Mouse (Mus musculus) midbrain, embryonic 10.5 days (tissue): Measurements from ENCODE around the gene Taar4. TPM values are rescaled to one million over a fixed set of nuclear protein-coding genes. Genes with fewer than 3 reads are reported as not detected.

Experiments
- DNase-seq: peaks from one replicate; pipeline ENCODE4 v3.0.0-alpha.2; 2017; ENCODE audit warnings: low spot score
- H3K27ac ChIP-seq: fragments of 300-500 bp; sonication (generic); replicated peaks from 2 replicates; pipeline ENCODE4 v1.5.1; 2016; ENCODE audit warnings: mild to moderate bottlenecking
- H3K27me3 ChIP-seq: fragments of 300-500 bp; sonication (generic); 2 replicates; pipeline ENCODE4 v1.6.1; 2016; ENCODE audit warnings: low read depth, mild to moderate bottlenecking; ENCODE audit not compliant: poor library complexity, severe bottlenecking
- H3K36me3 ChIP-seq: fragments of 300-500 bp; sonication (generic); 2 replicates; pipeline ENCODE4 v1.6.1; 2016; ENCODE audit warnings: mild to moderate bottlenecking, moderate library complexity
- H3K4me1 ChIP-seq: fragments of 300-500 bp; sonication (generic); 2 replicates; pipeline ENCODE4 v1.6.1; 2016
- H3K4me3 ChIP-seq: fragments of 300-500 bp; sonication (generic); 2 replicates; pipeline ENCODE4 v1.5.1; 2016; ENCODE audit warnings: mild to moderate bottlenecking, moderate library complexity
- H3K9me3 ChIP-seq: fragments of 300-500 bp; sonication (generic); replicated peaks from 2 replicates; pipeline ENCODE4 v1.6.1; 2016; ENCODE audit warnings: mild to moderate bottlenecking
- WGBS: fragments of 180-500 bp; shearing (Covaris S2); methylation state at CpG from one replicate; pipeline ENCODE4 v1.1.7; 2016; 5-methylcytosine and 5-hydroxymethylcytosine counted together
- polyA plus RNA-seq: library from polyadenylated mRNA; unstranded; fragments of >200 nt; fragmentation: Nextera tagmentation; extraction: Ambion mirVana; gene quantifications from 2 replicates; pipeline ENCODE4 v1.2.1, GENCODE M21; 2016

Gene Taar4
- polyA plus RNA-seq, 1 experiment from 2014 or later, result not detected

DNA sequence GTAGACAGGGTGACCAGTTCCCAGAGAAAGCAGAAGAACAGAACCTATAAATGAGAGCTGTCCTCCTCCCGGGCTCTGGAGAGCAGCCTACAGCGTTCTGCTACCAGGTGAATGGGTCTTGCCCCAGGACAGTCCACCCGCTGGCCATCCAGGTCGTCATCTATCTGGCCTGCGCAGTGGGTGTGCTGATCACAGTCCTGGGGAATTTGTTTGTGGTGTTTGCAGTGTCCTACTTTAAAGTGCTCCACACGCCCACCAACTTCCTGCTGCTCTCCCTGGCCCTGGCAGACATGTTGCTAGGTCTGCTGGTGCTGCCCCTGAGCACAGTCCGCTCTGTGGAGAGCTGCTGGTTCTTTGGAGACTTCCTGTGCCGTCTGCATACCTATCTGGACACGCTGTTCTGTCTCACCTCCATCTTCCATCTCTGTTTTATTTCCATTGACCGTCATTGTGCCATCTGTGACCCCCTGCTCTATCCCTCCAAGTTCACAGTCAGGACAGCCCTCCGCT, 10.4 kb downstream of the Taar4 start, which contains the start of gene Taar5:
Gene Taar5 (plus strand): TSS at position 51 of the 510 bp plus-strand sequence.
- no peak within 1 kb of the TSS for H3K27ac ChIP-seq
- no peak for DNase-seq
- no peaks in the 10 kb centered on the region for H3K4me1 ChIP-seq
- no peaks in the 10 kb centered on the region for H3K27me3 ChIP-seq
- no peaks in the 10 kb centered on the region for H3K9me3 ChIP-seq
- 91% methylated on average over 11 of the region's 11 CpGs for WGBS
- no peaks in the 10 kb centered on the region for H3K36me3 ChIP-seq
- H3K4me3 ChIP-seq, result no peak within 1 kb of the TSS

DNA sequence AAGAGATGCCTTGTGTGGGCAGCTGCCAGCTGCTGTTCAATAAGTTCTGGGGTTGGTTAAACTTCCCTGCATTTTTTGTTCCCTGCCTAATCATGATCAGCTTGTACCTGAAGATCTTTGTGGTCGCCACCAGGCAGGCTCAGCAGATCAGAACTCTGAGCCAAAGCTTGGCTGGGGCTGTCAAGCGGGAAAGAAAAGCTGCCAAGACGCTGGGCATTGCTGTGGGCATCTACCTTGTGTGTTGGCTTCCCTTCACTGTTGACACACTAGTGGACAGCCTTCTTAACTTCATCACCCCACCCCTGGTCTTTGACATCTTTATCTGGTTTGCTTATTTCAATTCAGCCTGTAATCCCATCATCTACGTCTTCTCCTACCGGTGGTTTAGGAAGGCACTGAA, 11.0 kb downstream of the Taar4 start:
- DNase-seq, result no peak
- 84% methylated on average over 5 of the region's 5 CpGs for WGBS
- Histone ChIP-seq H3K4me3 (no peak overlapping the region), H3K4me1 (no peaks in the 10 kb centered on the region), H3K27me3 (no peaks in the 10 kb centered on the region), H3K9me3 (no peaks in the 10 kb centered on the region), H3K27ac (no peak overlapping the region), H3K36me3 (no peaks in the 10 kb centered on the region)

DNA sequence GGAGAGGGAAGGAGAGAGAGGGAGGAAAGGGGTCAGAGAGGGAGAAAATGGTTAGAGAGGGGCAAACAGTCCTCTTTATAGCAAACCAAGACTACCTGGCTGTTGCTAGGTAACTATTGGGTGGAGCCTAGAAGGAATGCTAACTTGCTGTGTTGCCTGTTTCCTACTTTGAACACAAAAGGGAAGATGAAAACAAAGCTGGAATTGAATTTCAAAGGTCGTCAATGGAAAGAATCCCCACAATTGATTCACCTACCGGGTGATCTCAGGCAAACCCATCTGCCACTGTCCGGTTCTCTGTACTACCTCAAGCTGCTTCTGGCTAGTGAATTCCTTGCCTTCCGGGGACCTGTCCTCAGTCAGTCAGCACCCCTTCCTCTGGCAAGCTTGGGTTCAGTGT, 17.7 kb downstream of the Taar4 start:
- Histone ChIP-seq H3K27me3 (no peaks in the 10 kb centered on the region), H3K27ac (no peak overlapping the region)
- WGBS, result 48% methylated on average over 4 of the region's 4 CpGs

DNA sequence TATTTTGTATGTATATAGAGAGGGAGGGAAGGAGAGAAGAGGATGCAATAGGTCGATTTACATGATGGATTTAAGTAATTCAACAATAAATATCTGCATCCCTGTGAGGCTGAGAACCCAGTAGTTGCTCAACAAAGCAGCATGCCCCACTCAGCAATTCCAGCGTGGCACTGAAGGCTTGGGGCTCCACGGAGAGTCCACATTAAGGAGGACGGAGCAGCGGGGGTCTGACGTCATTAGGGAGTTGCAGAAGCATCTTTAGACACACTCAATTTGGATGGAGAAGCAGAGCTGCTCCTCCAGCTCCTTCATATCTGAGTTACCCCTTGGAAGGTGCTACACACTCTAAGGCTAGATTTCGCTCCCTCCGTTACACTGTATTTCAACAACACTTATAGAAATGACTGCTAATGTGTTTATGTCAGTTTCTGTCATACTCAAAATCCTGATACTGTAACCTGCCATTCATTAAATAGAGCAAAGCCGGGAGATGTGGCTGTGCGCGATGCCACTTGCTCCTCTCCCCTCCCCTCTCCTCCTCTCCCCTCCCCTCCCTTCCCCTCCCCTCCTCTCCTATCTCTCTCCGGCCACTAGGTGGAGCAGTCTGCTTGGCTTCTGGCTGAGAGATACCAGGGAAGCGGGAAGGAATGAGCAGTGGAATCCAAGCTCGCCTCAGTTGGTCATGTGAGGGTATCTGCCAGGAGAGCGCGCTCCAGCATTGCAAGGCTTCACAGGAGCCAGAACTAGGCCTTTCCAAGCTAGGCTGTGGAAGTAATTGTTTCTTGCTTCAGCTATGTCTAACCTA, 18.8 kb downstream of the Taar4 start:
- Histone ChIP-seq H3K36me3 (no peaks in the 10 kb centered on the region), H3K27ac (no peak overlapping the region), H3K4me1 (peaks cover 3% of the 10 kb centered on the region; the same call in 1 of the 2 replicates), H3K4me3 (no peak overlapping the region), H3K27me3 (no peaks in the 10 kb centered on the region), H3K9me3 (no peaks in the 10 kb centered on the region)
- peak; percentile 77 for DNase-seq
- WGBS, result 45% methylated on average over 16 of the region's 16 CpGs

More for the DNA sequence above, 17.7 kb downstream of the Taar4 start:
- Histone ChIP-seq H3K4me1 (no peaks in the 10 kb centered on the region), H3K9me3 (no peaks in the 10 kb centered on the region), H3K4me3 (no peak overlapping the region), H3K36me3 (no peaks in the 10 kb centered on the region)
- DNase-seq, result no peak

DNA sequence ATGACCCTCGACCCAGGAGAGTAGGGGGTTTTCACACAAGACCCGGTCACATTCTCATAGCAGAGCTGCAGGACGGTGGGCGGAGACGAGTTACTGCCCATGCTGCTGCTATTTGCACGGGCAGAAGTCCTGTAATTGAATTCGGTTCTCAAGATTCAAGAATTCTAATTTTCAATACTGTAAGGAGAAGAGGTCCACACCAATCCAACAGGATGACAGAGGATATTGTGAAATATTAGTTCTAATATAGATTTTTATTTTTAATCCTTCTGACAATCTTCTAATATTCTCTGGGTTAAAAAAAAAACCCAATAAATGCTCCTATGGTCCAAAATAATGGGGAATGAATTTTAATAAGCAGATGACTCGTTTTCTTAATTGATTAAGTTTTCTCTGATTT, 25.3 kb downstream of the Taar4 start, which contains the start of gene Taar6:
Gene Taar6 (minus strand): TSS at position 101 of the 400 bp plus-strand sequence.
- 78% methylated on average over 8 of the region's 8 CpGs for WGBS

DNA sequence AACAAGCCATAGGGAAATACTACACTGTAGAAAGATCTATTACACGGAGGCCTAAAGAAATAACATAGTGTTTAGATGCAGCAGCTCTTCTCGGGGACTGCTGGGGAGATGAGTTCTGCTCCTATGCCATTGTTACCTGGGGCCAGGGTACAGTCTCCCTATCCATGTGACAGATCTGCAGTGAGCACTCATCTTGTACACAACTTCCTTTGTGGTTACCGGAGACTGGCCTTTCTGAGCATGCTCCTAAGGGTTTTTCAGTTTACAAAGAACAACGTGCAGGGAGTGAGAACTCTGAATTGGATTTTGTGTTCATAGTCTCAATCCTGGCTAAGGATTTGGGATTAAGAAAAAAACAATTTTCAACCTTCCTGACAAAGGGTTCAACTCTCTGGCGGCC, 26.1 kb downstream of the Taar4 start:
- Histone ChIP-seq H3K4me1 (peaks cover 6% of the 10 kb centered on the region; the same call in 1 of the 2 replicates), H3K27ac (no peak overlapping the region), H3K4me3 (no peak overlapping the region), H3K27me3 (no peaks in the 10 kb centered on the region), H3K36me3 (no peaks in the 10 kb centered on the region), H3K9me3 (0 out of 2 replicates have a peak, but pooled peaks cover 3% of the 10 kb centered on the region)
- 89% methylated on average over 5 of the region's 5 CpGs for WGBS
- DNase-seq, result no peak

More for the DNA sequence above, 25.3 kb downstream of the Taar4 start, which contains the start of gene Taar6:
- H3K4me1 ChIP-seq, result peaks cover 6% of the 10 kb centered on the region; the same call in 1 of the 2 replicates
- H3K9me3 ChIP-seq, result 0 out of 2 replicates have a peak, but pooled peaks cover 3% of the 10 kb centered on the region
- H3K27me3 ChIP-seq, result no peaks in the 10 kb centered on the region
- H3K4me3 ChIP-seq, result no peak within 1 kb of the TSS
- no peak within 1 kb of the TSS for H3K27ac ChIP-seq
- DNase-seq, result no peak
- H3K36me3 ChIP-seq, result no peaks in the 10 kb centered on the region

DNA sequence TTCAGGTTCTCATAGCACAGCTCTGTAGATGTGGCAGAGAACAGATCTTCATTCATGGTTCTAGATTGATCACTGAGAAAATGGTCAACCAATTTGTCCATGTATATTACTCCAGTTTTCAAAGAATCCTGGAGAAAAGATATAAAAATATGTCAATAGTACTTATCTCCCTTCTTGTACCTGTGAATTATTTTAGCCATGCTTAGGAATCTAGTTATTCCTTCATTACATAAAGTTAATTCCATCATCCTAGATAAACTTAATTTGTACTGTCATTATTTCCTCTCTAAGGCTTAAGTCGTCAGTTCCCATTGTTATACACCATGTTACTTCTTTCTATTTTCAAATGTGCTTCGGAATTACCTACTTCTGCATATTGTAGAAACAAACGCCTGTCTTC, 33.1 kb downstream of the Taar4 start, which contains the start of gene Taar7a:
Gene Taar7a (minus strand): TSS at position 101 of the 400 bp plus-strand sequence.
- WGBS, result 86% methylated on average over 3 of the region's 3 CpGs
- no peaks in the 10 kb centered on the region for H3K27me3 ChIP-seq

DNA sequence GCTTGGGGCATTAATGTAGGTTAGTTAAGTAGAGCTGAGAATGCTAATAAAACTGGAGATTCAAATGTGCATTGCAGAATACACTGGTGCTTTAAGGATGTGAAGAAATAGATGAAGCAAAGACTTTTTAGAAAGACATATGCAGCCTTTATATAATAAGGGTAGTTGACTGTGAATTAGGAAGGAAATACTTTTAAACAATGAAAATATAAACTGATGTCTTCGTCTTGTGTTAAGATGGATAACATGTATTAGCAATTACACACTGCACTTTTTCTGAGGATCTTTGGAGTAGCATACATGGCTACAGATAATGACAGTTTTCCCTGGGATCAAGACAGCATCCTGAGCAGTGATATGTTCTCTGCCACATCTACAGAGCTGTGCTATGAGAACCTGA, 39.3 kb downstream of the Taar4 start, which contains the start of gene Taar7b:
Gene Taar7b (plus strand): TSS at position 301 of the 400 bp plus-strand sequence.
- Histone ChIP-seq H3K36me3 (no peaks in the 10 kb centered on the region), H3K27ac (no peak within 1 kb of the TSS), H3K27me3 (no peaks in the 10 kb centered on the region), H3K4me3 (no peak within 1 kb of the TSS), H3K4me1 (no peaks in the 10 kb centered on the region), H3K9me3 (no peaks in the 10 kb centered on the region)
- DNase-seq, result no peak
- 87% methylated on average over 1 of the region's 1 CpGs for WGBS

More for the DNA sequence above, 33.1 kb downstream of the Taar4 start, which contains the start of gene Taar7a:
- no peak for DNase-seq
- Histone ChIP-seq H3K4me3 (no peak within 1 kb of the TSS), H3K9me3 (0 out of 2 replicates have a peak, but pooled peaks cover 2% of the 10 kb centered on the region), H3K4me1 (no peaks in the 10 kb centered on the region), H3K27ac (no peak within 1 kb of the TSS), H3K36me3 (no peaks in the 10 kb centered on the region)

DNA sequence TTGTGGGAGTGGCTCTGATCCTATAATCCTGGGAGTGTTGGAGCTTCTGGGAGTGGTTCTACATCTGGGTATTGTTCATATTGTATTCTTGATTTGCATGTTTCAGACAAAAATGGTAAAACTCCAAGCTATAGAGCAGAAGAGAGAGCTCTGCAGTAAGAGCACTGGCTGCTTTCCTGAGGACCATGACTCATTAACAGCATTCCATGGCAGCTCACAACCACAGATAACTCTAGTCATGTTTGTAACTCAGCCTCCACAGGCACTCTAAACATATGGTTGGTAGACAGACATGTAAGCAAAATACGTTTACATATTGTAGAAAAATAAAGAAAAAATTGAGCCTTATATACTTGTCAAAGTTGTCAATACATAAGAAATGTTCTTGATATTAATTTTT, 46.1 kb downstream of the Taar4 start:
- no peaks in the 10 kb centered on the region for H3K36me3 ChIP-seq
- H3K4me1 ChIP-seq, result no peaks in the 10 kb centered on the region
- H3K27ac ChIP-seq, result no peak overlapping the region
- no peak overlapping the region for H3K4me3 ChIP-seq
- 77% methylated on average over 1 of the region's 1 CpGs for WGBS
- no peaks in the 10 kb centered on the region for H3K27me3 ChIP-seq
- no peak for DNase-seq
- no peaks in the 10 kb centered on the region for H3K9me3 ChIP-seq

DNA sequence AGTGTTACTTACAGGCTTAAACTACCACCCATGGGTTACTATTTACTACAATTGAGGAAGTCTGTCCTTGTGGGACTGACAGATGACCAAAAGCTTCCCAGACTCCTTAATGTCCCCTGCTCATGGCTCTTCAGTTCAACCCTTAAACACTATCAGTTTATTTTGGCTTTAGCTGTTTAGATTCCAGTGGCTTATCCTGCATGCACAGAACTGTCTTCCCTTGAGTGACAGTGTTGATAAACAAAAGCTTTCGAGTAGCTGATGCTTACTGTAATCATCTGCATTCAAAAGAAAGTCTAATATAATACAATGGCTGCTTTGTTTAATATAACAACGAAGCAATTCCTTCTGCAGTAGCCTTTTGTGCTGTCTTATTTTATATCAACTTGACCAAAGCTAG, 46.7 kb downstream of the Taar4 start:
- WGBS, result 79% methylated on average over 2 of the region's 2 CpGs
- no peak for DNase-seq
- no peak overlapping the region for H3K27ac ChIP-seq
- H3K27me3 ChIP-seq, result no peaks in the 10 kb centered on the region
- H3K9me3 ChIP-seq, result no peaks in the 10 kb centered on the region
- H3K4me1 ChIP-seq, result no peaks in the 10 kb centered on the region
- H3K4me3 ChIP-seq, result no peak overlapping the region
- no peaks in the 10 kb centered on the region for H3K36me3 ChIP-seq

DNA sequence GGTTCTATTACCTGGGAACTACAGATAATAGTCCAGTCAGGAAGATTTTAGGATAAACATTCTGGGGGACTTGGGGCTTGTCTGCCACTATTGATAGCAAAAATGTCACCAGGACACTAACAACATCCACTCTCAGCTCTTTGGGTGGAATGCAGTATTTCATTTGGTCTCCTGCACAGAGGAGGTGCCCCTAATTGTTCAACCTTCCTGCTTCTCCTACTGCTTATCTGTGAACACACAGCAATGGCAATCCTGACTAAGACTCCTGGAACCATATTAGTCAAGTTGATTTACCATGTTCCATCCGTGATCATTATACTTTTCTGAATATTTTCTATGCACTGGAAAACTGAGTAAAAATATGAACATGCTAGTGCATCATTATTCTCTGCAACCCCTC, 47.8 kb downstream of the Taar4 start:
- Histone ChIP-seq H3K9me3 (no peaks in the 10 kb centered on the region), H3K4me1 (no peaks in the 10 kb centered on the region), H3K27me3 (no peaks in the 10 kb centered on the region), H3K4me3 (no peak overlapping the region), H3K36me3 (no peaks in the 10 kb centered on the region), H3K27ac (no peak overlapping the region)
- 92% methylated on average over 1 of the region's 1 CpGs for WGBS
- no peak for DNase-seq
